Mouse (Mus musculus): ENCODE results near the gene Gm12355. TPM values are rescaled to one million over a fixed set of nuclear protein-coding genes. Genes with fewer than 3 reads are reported as not detected.

Gene Gm12355
- total and polyA plus RNA-seq, 3 experiments = 1.3 to 3.4 TPM; not detected in 1

- H3K4me3 ChIP-seq (ENCODE audit: low read depth, low read length) = peak overlapping the region; percentile 90; the same call in 1 of the 2 replicates
- TF ChIP-seq CTCF (IDR thresholded peaks at IDR 0.05; ENCODE audit: low read depth, low read length) (no peak), POLR2AphosphoS5 (IDR thresholded peaks at IDR 0.05; ENCODE audit: insufficient replicate concordance, low read depth, low read length) (no peak), GATA1 (IDR thresholded peaks at IDR 0.05; ENCODE audit: borderline replicate concordance, low read length) (no peak), TAL1 (conservative IDR thresholded peaks at IDR 0.05; ENCODE audit: low read depth, low read length) (no peak), GATA2 (IDR thresholded peaks at IDR 0.05; ENCODE audit: borderline replicate concordance, low read depth, low read length) (no peak)
These were observed 40.8 kb downstream of the Gm12355 start for GRCm38 (mm10) chr11:98584629-98585177.

GRCm38 (mm10) chr11:98584146-98584545, 41.3 kb downstream of the Gm12355 start:
- DNase-seq (ENCODE audit: low spot score) (no peak), ATAC-seq (ENCODE audit: extremely low read depth, insufficient number of reproducible peaks, low FRiP score, poor library complexity, severe bottlenecking) (no peak)
- TF ChIP-seq POLR2AphosphoS5 (IDR thresholded peaks at IDR 0.05; ENCODE audit: insufficient replicate concordance, low read depth, low read length) (no peak), CTCF (IDR thresholded peaks at IDR 0.05; ENCODE audit: low read depth, low read length) (no peak), TAL1 (conservative IDR thresholded peaks at IDR 0.05; ENCODE audit: low read depth, low read length) (no peak), GATA1 (IDR thresholded peaks at IDR 0.05; ENCODE audit: borderline replicate concordance, low read length) (no peak), GATA2 (IDR thresholded peaks at IDR 0.05; ENCODE audit: borderline replicate concordance, low read depth, low read length) (no peak)
- H3K36me3 ChIP-seq (replicated peaks) = peaks cover 60% of the 10 kb centered on the region
- H3K4me1 ChIP-seq (ENCODE audit: insufficient read depth, low read depth, low read length) = peaks cover 93% of the 10 kb centered on the region
- peak overlapping the region; percentile 58; the same call in 1 of the 2 replicates for H3K4me3 ChIP-seq (ENCODE audit: low read depth, low read length)
- H3K9me3 ChIP-seq (replicated peaks) = no peaks in the 10 kb centered on the region
- H3K27me3 ChIP-seq (ENCODE audit: insufficient read depth, low read length) = no peaks in the 10 kb centered on the region

More at GRCm38 (mm10) chr11:98584629-98585177, 40.8 kb downstream of the Gm12355 start:
- no peaks in the 10 kb centered on the region for H3K9me3 ChIP-seq (replicated peaks)
- DNase-seq (ENCODE audit: low spot score) = no peak
- peaks cover 94% of the 10 kb centered on the region for H3K4me1 ChIP-seq (ENCODE audit: insufficient read depth, low read depth, low read length)
- no peak for ATAC-seq (ENCODE audit: extremely low read depth, insufficient number of reproducible peaks, low FRiP score, poor library complexity, severe bottlenecking)
- H3K27me3 ChIP-seq (ENCODE audit: insufficient read depth, low read length) = no peaks in the 10 kb centered on the region
- peaks cover 55% of the 10 kb centered on the region for H3K36me3 ChIP-seq (replicated peaks)

- peak; percentile 63 for DNase-seq (ENCODE audit: low spot score)
- ATAC-seq (ENCODE audit: extremely low read depth, insufficient number of reproducible peaks, low FRiP score, poor library complexity, severe bottlenecking) = no peak
- peaks cover 60% of the 10 kb centered on the region for H3K36me3 ChIP-seq (replicated peaks)
- H3K27me3 ChIP-seq (ENCODE audit: insufficient read depth, low read length) = no peaks in the 10 kb centered on the region
- TF ChIP-seq GATA1 (IDR thresholded peaks at IDR 0.05; ENCODE audit: borderline replicate concordance, low read length) (no peak), CTCF (IDR thresholded peaks at IDR 0.05; ENCODE audit: low read depth, low read length) (peak; percentile 13; the same call in 1 of the 2 replicates)
- H3K4me3 ChIP-seq (ENCODE audit: low read depth, low read length) = peak overlapping the region; percentile 67; the same call in 1 of the 2 replicates
- H3K4me1 ChIP-seq (ENCODE audit: insufficient read depth, low read depth, low read length) = peaks cover 90% of the 10 kb centered on the region
- H3K9me3 ChIP-seq (replicated peaks) = no peaks in the 10 kb centered on the region
These were observed 41.9 kb downstream of the Gm12355 start for GRCm38 (mm10) chr11:98583571-98583970.

- peaks cover 90% of the 10 kb centered on the region for H3K4me1 ChIP-seq (ENCODE audit: insufficient read depth, low read depth, low read length)
- H3K27me3 ChIP-seq (ENCODE audit: insufficient read depth, low read length) = no peaks in the 10 kb centered on the region
- TF ChIP-seq POLR2AphosphoS5 (IDR thresholded peaks at IDR 0.05; ENCODE audit: insufficient replicate concordance, low read depth, low read length) (no peak), TAL1 (conservative IDR thresholded peaks at IDR 0.05; ENCODE audit: low read depth, low read length) (peak; percentile 64)
- H3K4me3 ChIP-seq (ENCODE audit: low read depth, low read length) = peak overlapping the region; percentile 67; the same call in 1 of the 2 replicates
- peak; percentile 58 for DNase-seq (ENCODE audit: low spot score)
- ATAC-seq (ENCODE audit: extremely low read depth, insufficient number of reproducible peaks, low FRiP score, poor library complexity, severe bottlenecking) = no peak
- H3K9me3 ChIP-seq (replicated peaks) = no peaks in the 10 kb centered on the region
- peaks cover 60% of the 10 kb centered on the region for H3K36me3 ChIP-seq (replicated peaks)
These were observed 42.3 kb downstream of the Gm12355 start for GRCm38 (mm10) chr11:98583265-98583552.

GRCm38 (mm10) chr11:98582551-98583264, 42.8 kb downstream of the Gm12355 start:
- DNase-seq (ENCODE audit: low spot score) = peak; percentile 87
- peaks cover 86% of the 10 kb centered on the region for H3K4me1 ChIP-seq (ENCODE audit: insufficient read depth, low read depth, low read length)
- peaks cover 60% of the 10 kb centered on the region for H3K36me3 ChIP-seq (replicated peaks)
- H3K4me3 ChIP-seq (ENCODE audit: low read depth, low read length) = peak overlapping the region; percentile 67; the same call in 1 of the 2 replicates
- H3K9me3 ChIP-seq (replicated peaks) = no peaks in the 10 kb centered on the region
- ATAC-seq (ENCODE audit: extremely low read depth, insufficient number of reproducible peaks, low FRiP score, poor library complexity, severe bottlenecking) = peak; percentile 36; the same call in 1 of the 2 replicates
- TF ChIP-seq GATA2 (IDR thresholded peaks at IDR 0.05; ENCODE audit: borderline replicate concordance, low read depth, low read length) (no peak), TAL1 (conservative IDR thresholded peaks at IDR 0.05; ENCODE audit: low read depth, low read length) (peak; percentile 53; the same call in 1 of the 2 replicates), CTCF (IDR thresholded peaks at IDR 0.05; ENCODE audit: low read depth, low read length) (no peak), POLR2AphosphoS5 (IDR thresholded peaks at IDR 0.05; ENCODE audit: insufficient replicate concordance, low read depth, low read length) (no peak), GATA1 (IDR thresholded peaks at IDR 0.05; ENCODE audit: borderline replicate concordance, low read length) (no peak)
- H3K27me3 ChIP-seq (ENCODE audit: insufficient read depth, low read length) = no peaks in the 10 kb centered on the region

GRCm38 (mm10) chr11:98582030-98582388, 43.5 kb downstream of the Gm12355 start:
- peak; percentile 47 for DNase-seq (ENCODE audit: low spot score)
- peak overlapping the region; percentile 67; the same call in 1 of the 2 replicates for H3K4me3 ChIP-seq (ENCODE audit: low read depth, low read length)
- H3K9me3 ChIP-seq (replicated peaks) = no peaks in the 10 kb centered on the region
- H3K4me1 ChIP-seq (ENCODE audit: insufficient read depth, low read depth, low read length) = peaks cover 81% of the 10 kb centered on the region
- H3K27me3 ChIP-seq (ENCODE audit: insufficient read depth, low read length) = no peaks in the 10 kb centered on the region
- peaks cover 60% of the 10 kb centered on the region for H3K36me3 ChIP-seq (replicated peaks)
- no peak; the same call in 1 of the 2 replicates for ATAC-seq (ENCODE audit: extremely low read depth, insufficient number of reproducible peaks, low FRiP score, poor library complexity, severe bottlenecking)
- no peak for TF ChIP-seq POLR2AphosphoS5 (IDR thresholded peaks at IDR 0.05; ENCODE audit: insufficient replicate concordance, low read depth, low read length)
- no peak for TF ChIP-seq GATA2 (IDR thresholded peaks at IDR 0.05; ENCODE audit: borderline replicate concordance, low read depth, low read length)
- TF ChIP-seq TAL1 (conservative IDR thresholded peaks at IDR 0.05; ENCODE audit: low read depth, low read length) = no peak
- no peak for TF ChIP-seq CTCF (IDR thresholded peaks at IDR 0.05; ENCODE audit: low read depth, low read length)
- no peak for TF ChIP-seq GATA1 (IDR thresholded peaks at IDR 0.05; ENCODE audit: borderline replicate concordance, low read length)

Data from G1E (cell line).